Mouse (Mus musculus): ENCODE measurements at regions not wholly inside any gene's neighbourhood (a gene's known extent, or its start where the extent isn't known, plus 50 kb on each side); places are given as distances from the start of the nearest gene placed in this dataset.

- DNase-seq (ENCODE audit: low spot score in 2 of 2): no peak
These were observed 53.4 kb upstream of the Sgk1 start for GRCm38 (mm10) chr10:21828432-21829061.

DNA sequence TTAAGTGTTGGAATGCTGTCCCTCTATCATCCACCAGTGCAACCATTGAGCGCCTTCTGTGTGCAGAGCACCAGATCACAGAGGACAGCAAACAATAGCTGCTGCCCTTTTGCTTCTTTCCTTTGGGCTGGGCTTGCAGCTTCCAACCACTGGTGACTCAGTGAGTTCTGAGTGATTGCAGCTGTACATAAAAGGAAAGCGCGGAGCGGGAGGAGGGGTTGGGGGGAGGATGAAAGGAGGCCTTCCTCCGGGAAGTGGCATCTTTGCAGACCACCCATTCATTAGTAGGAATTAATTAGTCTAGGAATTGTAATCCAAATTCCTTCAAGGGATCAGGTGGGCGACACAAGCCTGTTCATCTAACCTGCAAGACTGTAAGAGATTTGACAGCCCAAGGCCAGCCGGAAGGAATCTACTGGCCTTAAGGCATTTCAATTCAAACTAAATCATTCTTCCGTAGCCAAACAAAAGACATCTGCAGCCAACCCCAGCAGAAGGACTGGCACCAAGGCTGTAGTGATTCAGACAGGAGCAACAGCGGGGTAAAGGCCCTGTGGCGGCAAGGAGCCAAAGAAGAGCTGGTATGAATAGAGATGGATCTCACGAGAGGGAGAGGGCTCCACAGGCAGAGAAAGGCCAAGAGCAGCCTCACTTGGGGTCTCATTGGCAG lies 52.8 kb upstream of the Sgk1 start:
- DNase-seq (ENCODE audit: low spot score in 2 of 2): no peak

- DNase-seq (ENCODE audit: low spot score in 2 of 2): no peak
These were observed 50.8 kb upstream of the Sgk1 start for GRCm38 (mm10) chr10:21831002-21831696.

Measured in frontal cortex, postnatal 14 days (tissue).